Mouse (Mus musculus) heart, embryonic 15.5 days (tissue): ENCODE data around the gene Gpr85. TPM values are rescaled to one million over a fixed set of nuclear protein-coding genes. Genes with fewer than 3 reads are reported as not detected.
"Not testable (repeated sequence)": the region's sequence is repeated elsewhere in the genome, so short reads cannot be mapped to it uniquely, and the experiment has no call there.

Experiments
- ATAC-seq: fragments of 200-750 bp; cut with Nextera tagmentation; replicated peaks from 2 replicates; pipeline ENCODE4 v1.8.0; 2017; ENCODE audit warnings: low read depth, moderate TSS enrichment; ENCODE audit not compliant: insufficient number of reproducible peaks, insufficient read depth, low FRiP score
- H3K27ac ChIP-seq: fragments of 300-500 bp; sonication (generic); 2 replicates; pipeline ENCODE4 v1.5.1; 2015; ENCODE audit warnings: mild to moderate bottlenecking, inconsistent platforms
- H3K27me3 ChIP-seq: fragments of 300-500 bp; sonication (generic); 2 replicates; pipeline ENCODE4 v1.6.1; 2015; ENCODE audit warnings: inconsistent platforms
- H3K36me3 ChIP-seq: fragments of 300-500 bp; sonication (generic); 2 replicates; pipeline ENCODE4 v1.6.1; 2015; ENCODE audit warnings: mild to moderate bottlenecking, inconsistent platforms
- H3K4me1 ChIP-seq: fragments of 300-500 bp; sonication (generic); replicated peaks from 2 replicates; pipeline ENCODE4 v1.6.1; 2015; ENCODE audit warnings: inconsistent platforms
- H3K4me2 ChIP-seq: fragments of 300-500 bp; sonication (generic); 2 replicates; pipeline ENCODE4 v1.6.1; 2015; ENCODE audit warnings: inconsistent platforms, mild to moderate bottlenecking, moderate library complexity
- H3K4me3 ChIP-seq: fragments of 300-500 bp; sonication (generic); 2 replicates; pipeline ENCODE4 v1.5.1; 2015; ENCODE audit warnings: mild to moderate bottlenecking, inconsistent platforms
- H3K9ac ChIP-seq: fragments of 300-500 bp; sonication (generic); 2 replicates; pipeline ENCODE4 v1.6.1; 2015; ENCODE audit warnings: mild to moderate bottlenecking, inconsistent platforms
- H3K9me3 ChIP-seq: fragments of 300-500 bp; sonication (generic); replicated peaks from 2 replicates; pipeline ENCODE4 v1.6.1; 2016; ENCODE audit warnings: inconsistent platforms
- WGBS: fragments of 180-500 bp; shearing (Covaris S2); methylation state at CpG from one replicate; pipeline ENCODE4 v1.1.7; 2015; ENCODE audit warnings: mixed read lengths; 5-methylcytosine and 5-hydroxymethylcytosine counted together
- polyA plus RNA-seq: library from polyadenylated mRNA; unstranded; fragments of >200 nt; fragmentation: Nextera tagmentation; extraction: Ambion mirVana; gene quantifications from 2 replicates; pipeline ENCODE4 v1.2.1, GENCODE M21; 2015

Gene Gpr85
- polyA plus RNA-seq, 1 experiment from 2014 or later, result 3.1 TPM

DNA sequence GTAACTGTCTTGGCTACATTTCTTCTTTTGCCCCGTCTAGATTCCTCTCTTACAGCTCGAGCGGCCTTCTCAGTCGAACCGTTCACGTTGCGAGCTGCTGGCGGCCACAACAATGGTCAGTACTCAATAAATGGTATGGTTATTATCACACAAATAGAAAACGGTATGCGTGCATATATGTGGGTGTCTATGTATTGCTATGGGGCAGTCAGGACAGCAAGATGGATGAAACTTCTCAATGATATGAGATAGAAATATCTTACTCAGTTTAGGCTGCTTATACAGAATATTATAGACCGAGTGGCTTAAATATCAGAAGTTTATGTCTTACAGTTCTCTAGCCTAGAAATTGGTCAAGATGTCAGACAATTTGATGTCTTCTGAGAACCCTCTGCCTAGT is 14.5 kb upstream of the Gpr85 start:
- no peak overlapping the region for H3K4me3 ChIP-seq
- H3K27me3 ChIP-seq, result no peaks in the 10 kb centered on the region
- 37% methylated on average over 11 of the region's 11 CpGs for WGBS
- H3K4me2 ChIP-seq, result no peak overlapping the region
- no peaks in the 10 kb centered on the region for H3K9me3 ChIP-seq
- no peak overlapping the region for H3K27ac ChIP-seq
- no peak for ATAC-seq
- H3K4me1 ChIP-seq, result no peaks in the 10 kb centered on the region
- H3K36me3 ChIP-seq, result no peaks in the 10 kb centered on the region
- H3K9ac ChIP-seq, result no peak overlapping the region

DNA sequence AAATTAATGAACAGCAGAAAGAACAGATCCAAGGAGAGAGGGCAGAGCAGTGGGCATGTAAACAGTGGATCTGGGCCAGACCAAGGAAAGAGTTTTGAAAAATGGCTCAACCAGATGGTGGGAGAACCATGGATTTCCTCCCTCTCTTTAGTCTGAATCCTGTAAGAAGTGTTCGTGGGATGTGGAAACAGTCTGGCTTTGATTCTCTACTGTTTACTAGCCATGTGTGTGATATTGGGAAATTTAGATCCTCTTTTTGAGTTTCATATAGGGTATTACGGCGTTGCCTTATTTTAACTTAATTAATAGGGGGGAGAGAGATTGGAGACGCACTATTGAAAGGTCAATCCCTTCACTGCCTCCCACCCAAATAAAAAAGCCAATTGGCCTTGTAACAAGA is 13.5 kb upstream of the Gpr85 start:
- WGBS, result 80% methylated on average over 4 of the region's 4 CpGs
- no peak for ATAC-seq
- no peaks in the 10 kb centered on the region for H3K36me3 ChIP-seq

DNA sequence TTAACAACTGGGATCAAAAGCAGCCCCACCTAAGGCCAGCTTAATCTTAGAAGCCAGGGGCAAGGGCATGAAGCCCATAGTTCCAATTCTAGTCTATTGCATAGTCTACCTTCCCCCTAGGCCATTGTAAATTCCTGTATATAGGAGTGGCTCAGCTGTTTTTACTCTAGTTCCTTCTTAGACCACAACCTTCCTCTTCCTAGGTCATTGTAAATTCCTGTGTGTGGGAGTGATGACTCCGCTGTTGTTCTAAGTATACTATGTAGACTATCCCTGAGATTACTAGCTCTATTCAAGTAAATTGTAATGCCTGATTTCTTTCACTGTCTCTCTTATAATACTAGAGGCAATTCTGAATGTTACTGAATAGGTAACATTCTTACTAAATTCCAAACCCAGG is 6.3 kb upstream of the Gpr85 start:
- H3K36me3 ChIP-seq, H3K9me3 ChIP-seq, ATAC-seq, H3K4me3 ChIP-seq, H3K27me3 ChIP-seq, H3K4me1 ChIP-seq, H3K9ac ChIP-seq, H3K4me2 ChIP-seq, H3K27ac ChIP-seq: not testable (repeated sequence)
- 95% methylated on average over 1 of the region's 1 CpGs for WGBS

More for the DNA sequence above, 13.5 kb upstream of the Gpr85 start:
- Histone ChIP-seq H3K4me3 (no peak overlapping the region), H3K4me2 (no peak overlapping the region), H3K9ac (no peak overlapping the region), H3K9me3 (no peaks in the 10 kb centered on the region), H3K4me1 (no peaks in the 10 kb centered on the region), H3K27ac (no peak overlapping the region), H3K27me3 (no peaks in the 10 kb centered on the region)

DNA sequence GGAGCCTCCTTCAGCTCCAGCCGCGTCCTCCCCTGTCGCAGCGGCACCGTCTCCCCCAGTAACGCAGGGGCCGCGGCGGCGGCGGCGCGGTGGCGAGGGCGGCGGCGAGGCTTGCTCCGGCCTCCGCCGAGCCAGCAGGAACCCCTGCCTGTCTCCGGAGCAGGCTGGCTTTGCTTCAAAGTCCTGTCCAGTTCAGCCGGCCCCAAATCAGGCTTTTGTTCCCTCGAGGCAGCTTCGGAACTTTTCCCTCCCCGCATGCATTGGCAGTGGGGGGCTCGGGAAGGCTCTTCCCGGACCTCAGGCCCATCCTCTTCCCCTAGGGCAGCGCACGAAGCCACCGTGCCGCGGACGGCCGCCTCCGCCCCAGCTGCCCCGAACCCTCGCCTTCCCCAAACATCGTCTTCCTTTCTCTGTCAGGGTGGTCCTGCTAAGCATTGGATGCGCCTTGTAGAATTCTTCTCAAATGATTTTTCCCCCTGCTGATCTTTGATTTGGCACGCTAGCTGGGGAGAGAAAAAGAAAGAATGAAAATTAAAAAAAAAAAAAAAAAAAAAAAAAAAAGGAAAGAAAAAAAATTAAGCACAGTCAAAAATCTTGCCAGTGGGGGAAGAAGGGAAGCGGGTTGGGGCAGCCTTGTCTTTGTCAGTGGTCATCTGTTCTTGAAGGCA is 931 bp downstream of the Gpr85 start:
- no peaks in the 10 kb centered on the region for H3K9me3 ChIP-seq
- no peaks in the 10 kb centered on the region for H3K36me3 ChIP-seq
- peak overlapping the region; percentile 75 for H3K9ac ChIP-seq
- peak; percentile 90 for ATAC-seq
- peak overlapping the region; percentile 80 for H3K4me3 ChIP-seq
- H3K4me2 ChIP-seq, result peak overlapping the region; percentile 97
- H3K4me1 ChIP-seq, result peaks cover 3% of the 10 kb centered on the region; the same call in 1 of the 2 replicates
- under 1% methylated on average over 41 of the region's 41 CpGs for WGBS
- no peaks in the 10 kb centered on the region for H3K27me3 ChIP-seq
- peak overlapping the region; percentile 87 for H3K27ac ChIP-seq

DNA sequence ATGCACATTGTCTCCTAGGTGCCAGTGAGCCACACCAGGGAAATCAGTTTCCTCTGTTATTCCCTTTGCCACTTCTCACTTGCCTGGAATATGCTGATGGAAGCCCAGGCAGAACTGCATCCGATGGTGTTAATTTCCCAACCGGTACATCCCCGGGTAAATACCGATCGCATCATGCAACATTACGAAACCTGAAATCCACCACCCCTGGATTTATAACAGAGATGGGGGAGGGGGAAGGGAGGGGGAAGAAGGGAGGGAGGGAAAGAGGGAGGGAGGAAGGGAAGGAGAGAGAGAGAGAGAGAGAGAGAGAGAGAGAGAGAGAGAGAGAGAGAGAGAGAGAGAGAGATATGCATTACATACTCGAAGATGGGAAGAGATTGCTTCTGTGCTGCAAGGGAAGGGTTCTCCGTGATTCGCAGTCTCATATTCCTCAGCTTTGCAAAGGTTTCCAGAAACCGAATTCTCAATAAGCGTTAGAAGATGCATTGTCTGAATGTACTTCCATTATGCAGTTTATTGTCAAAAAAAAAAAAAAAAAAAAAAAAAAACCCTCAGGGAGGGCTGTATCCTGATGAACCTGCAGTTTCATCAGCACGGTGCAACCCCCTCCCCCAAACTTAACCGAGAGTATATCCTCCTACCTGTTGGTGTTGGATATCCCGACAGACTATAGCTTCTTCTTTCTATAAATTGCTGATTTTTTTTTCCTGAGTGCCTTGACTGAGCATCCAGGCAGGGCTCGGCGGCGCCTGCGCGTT is 1.6 kb downstream of the Gpr85 start:
- peaks cover 3% of the 10 kb centered on the region; the same call in 1 of the 2 replicates for H3K4me1 ChIP-seq
- under 1% methylated on average over 19 of the region's 19 CpGs for WGBS
- H3K36me3 ChIP-seq, result no peaks in the 10 kb centered on the region
- no peaks in the 10 kb centered on the region for H3K9me3 ChIP-seq
- peak overlapping the region; percentile 75 for H3K9ac ChIP-seq
- no peak for ATAC-seq
- no peaks in the 10 kb centered on the region for H3K27me3 ChIP-seq
- H3K4me3 ChIP-seq, result peak overlapping the region; percentile 80
- peak overlapping the region; percentile 87 for H3K27ac ChIP-seq
- H3K4me2 ChIP-seq, result peak overlapping the region; percentile 97

DNA sequence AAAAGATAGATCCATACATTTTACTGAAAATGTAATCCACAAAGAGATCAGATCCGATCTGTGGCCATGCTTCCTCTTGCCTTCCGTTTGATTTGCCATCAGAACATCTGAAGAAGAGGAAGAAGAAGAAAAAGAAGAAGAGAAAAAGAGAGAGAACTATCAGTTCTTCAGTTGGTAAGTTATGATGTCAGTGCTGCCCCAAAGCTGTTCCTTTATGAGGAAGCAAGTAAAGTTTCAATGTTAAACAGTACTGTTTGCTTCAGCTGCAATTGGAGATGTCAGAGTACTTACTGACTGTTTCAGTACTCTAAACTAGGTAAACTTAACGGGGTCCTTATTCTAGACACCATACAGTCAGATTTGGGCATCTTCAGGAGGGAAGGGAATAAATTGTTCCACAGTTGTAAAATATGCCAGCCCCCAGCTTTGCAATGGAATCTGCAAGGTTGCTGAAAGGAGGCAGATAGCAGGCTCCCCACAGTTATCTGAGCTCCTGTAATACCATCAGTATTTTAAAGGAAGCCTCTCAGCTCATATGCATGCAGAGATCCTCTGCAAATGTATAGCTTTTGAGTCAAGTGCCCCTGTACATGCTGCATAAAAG is 2.7 kb downstream of the Gpr85 start:
- 0 out of 2 replicates have a peak overlapping the region, but pooled peaks have one; percentile 0 for H3K4me2 ChIP-seq
- WGBS, result 68% methylated on average over 3 of the region's 3 CpGs
- H3K4me3 ChIP-seq, result no peak overlapping the region
- H3K36me3 ChIP-seq, result no peaks in the 10 kb centered on the region
- peaks cover 3% of the 10 kb centered on the region; the same call in 1 of the 2 replicates for H3K4me1 ChIP-seq
- no peak overlapping the region for H3K9ac ChIP-seq
- no peak overlapping the region for H3K27ac ChIP-seq
- H3K27me3 ChIP-seq, result no peaks in the 10 kb centered on the region
- no peaks in the 10 kb centered on the region for H3K9me3 ChIP-seq
- no peak for ATAC-seq

DNA sequence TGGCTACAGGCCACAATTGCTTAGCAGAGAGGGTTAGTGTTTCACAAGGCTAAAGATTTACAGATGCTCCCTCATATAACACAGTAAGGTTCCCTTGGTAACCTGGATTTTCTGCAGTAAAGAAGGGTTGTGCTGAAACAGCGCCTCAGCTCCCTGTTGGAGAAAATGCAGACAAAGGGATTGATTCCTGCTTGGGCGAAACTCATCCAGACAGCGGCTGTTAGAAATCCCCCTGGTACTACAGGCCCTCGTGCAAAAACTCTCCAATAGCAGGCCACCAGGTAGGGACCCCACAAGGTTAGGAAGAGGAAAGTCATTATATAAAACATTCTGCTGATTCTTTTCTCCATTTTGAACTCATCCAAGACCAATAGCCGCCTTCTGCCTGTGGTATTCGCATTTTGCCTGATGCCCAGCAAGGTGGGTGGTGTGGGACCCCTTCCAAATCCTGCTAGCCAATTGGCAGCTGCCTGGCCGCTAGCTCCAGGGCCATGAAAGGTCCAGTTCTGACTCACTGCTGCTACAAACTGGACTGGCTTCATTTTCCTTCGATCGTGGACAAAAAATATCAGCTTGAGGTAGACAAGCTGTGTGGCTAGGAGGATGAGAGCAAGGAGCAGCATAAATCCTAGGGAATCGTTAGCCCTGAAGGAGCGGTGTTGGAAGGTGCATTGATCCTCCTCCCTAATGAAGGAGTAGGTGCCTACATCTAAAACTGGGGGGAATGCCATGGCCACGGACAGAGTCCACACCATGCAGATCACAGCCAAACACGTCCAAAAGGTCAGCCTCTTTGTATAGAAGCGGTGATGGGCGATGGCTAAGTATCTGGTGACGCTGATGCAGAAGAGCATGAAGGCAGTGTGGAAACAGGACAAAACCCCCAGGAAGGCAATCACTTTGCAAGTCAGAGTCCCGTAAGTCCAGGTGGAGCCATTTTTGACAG is 3.7 kb downstream of the Gpr85 start:
- Histone ChIP-seq H3K4me3 (no peak overlapping the region), H3K27me3 (no peaks in the 10 kb centered on the region), H3K4me1 (peaks cover 3% of the 10 kb centered on the region; the same call in 1 of the 2 replicates), H3K4me2 (no peak overlapping the region), H3K9me3 (no peaks in the 10 kb centered on the region), H3K9ac (no peak overlapping the region), H3K27ac (no peak overlapping the region), H3K36me3 (no peaks in the 10 kb centered on the region)
- WGBS, result 70% methylated on average over 17 of the region's 17 CpGs
- no peak for ATAC-seq

DNA sequence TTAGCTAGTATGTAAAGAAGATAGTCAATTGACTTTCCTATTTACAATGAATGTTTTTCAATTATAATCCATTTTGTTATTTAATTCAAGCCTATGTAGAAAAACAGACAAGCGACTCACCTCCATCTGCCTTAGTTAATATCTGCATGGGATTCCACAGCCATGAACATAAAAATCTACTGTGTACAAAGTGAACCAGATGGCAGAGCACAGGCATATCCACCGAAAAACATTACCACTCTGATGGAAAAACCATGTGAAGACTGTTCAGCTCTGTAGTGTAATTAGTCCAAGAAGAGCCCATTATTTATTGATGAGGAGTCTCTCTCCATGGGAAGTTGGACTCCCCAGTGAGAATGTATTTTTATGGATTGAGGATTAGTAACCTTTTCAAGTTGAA is 7.0 kb downstream of the Gpr85 start:
- Histone ChIP-seq H3K36me3 (no peaks in the 10 kb centered on the region), H3K4me3 (no peak overlapping the region), H3K4me1 (peaks cover 1% of the 10 kb centered on the region; the same call in 1 of the 2 replicates), H3K27ac (no peak overlapping the region), H3K27me3 (no peaks in the 10 kb centered on the region), H3K9me3 (no peaks in the 10 kb centered on the region), H3K9ac (no peak overlapping the region), H3K4me2 (no peak overlapping the region)
- 78% methylated on average over 2 of the region's 2 CpGs for WGBS
- ATAC-seq, result no peak

DNA sequence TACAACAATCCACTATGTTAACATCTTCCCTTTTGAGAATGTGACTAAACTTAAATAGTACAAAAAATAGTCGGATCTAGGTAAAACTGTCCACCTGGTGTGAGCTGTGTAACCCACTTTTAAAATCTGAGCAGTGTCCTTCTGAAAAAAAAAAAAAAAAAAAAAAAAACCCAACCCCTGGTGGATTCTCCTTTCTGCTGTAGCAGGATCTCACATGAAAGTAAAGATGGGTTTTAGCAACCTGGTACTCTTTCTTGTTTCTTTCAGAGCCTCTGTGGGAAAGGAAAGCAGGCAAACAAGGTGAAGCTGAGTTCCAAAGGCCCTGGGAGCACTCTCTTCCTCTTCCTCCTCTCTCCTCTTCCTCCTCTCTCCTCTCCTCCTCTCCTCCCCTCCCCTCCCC is 10.9 kb downstream of the Gpr85 start:
- 61% methylated on average over 1 of the region's 1 CpGs for WGBS
- ATAC-seq, result no peak
- no peak overlapping the region for H3K9ac ChIP-seq

DNA sequence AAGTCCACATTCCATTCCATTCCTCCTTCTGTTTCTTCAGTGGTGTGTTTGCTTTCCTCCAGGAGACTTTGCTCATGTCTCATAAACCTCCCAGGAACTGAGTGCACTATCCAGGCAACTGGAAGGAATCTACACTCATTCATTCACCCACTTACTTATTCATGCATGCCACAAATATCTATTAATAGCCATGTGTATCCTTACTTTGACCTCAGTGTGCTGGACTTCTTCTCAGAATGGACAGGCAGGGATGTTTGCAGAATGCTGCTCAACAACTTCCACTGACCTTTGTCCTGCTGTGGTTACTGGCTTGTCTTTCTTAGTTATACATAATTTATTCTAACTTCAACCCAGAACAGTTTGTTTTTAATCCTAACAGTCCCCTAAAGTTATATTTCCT is 23.1 kb downstream of the Gpr85 start:
- 0 out of 2 replicates have a peak, but pooled peaks have one; percentile 55 for ATAC-seq
- Histone ChIP-seq H3K4me3 (no peak overlapping the region), H3K9ac (no peak overlapping the region), H3K27me3 (no peaks in the 10 kb centered on the region), H3K4me2 (no peak overlapping the region), H3K36me3 (no peaks in the 10 kb centered on the region), H3K9me3 (no peaks in the 10 kb centered on the region), H3K4me1 (0 out of 2 replicates have a peak, but pooled peaks cover 4% of the 10 kb centered on the region), H3K27ac (no peak overlapping the region)

More for the DNA sequence above, 10.9 kb downstream of the Gpr85 start:
- Histone ChIP-seq H3K4me2 (no peak overlapping the region), H3K4me1 (no peaks in the 10 kb centered on the region), H3K4me3 (no peak overlapping the region), H3K27me3 (no peaks in the 10 kb centered on the region), H3K36me3 (no peaks in the 10 kb centered on the region), H3K27ac (no peak overlapping the region), H3K9me3 (no peaks in the 10 kb centered on the region)

DNA sequence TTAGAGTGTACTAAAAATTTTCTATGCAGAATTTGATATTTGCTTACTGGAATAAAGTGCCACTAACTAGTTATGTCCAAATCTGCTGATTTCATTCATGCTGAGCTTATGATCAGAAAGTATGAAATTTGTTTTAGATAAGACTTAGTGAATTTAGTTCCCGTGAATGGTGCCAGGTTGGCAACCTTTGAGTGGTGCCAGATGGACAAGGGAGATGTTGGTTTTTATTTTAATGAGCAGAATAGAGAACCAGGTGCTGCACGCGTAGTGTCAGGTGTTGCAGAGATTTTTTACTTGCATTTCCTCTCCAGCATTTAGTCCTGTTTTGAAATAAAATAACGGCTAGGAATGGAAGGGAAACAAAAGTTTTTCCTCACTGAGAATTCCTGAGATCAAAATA is 27.6 kb downstream of the Gpr85 start:
- H3K9me3 ChIP-seq, result no peaks in the 10 kb centered on the region
- no peak overlapping the region for H3K4me3 ChIP-seq
- no peak overlapping the region for H3K9ac ChIP-seq
- H3K27me3 ChIP-seq, result no peaks in the 10 kb centered on the region
- 0 out of 2 replicates have a peak, but pooled peaks cover 4% of the 10 kb centered on the region for H3K4me1 ChIP-seq
- 78% methylated on average over 4 of the region's 4 CpGs for WGBS
- H3K27ac ChIP-seq, result no peak overlapping the region
- H3K4me2 ChIP-seq, result no peak overlapping the region
- H3K36me3 ChIP-seq, result no peaks in the 10 kb centered on the region
- no peak for ATAC-seq
